Mouse (Mus musculus) hindbrain, embryonic 10.5 days (tissue): ENCODE measurements around the gene Fubp1. TPM values are rescaled to one million over a fixed set of nuclear protein-coding genes. Genes with fewer than 3 reads are reported as not detected.

Experiments
- DNase-seq: peaks from one replicate; pipeline ENCODE4 v3.0.0-alpha.2; 2017; ENCODE audit warnings: low spot score
- H3K27ac ChIP-seq: fragments of 300-500 bp; sonication (generic); 2 replicates; pipeline ENCODE4 v1.5.1; 2016; ENCODE audit warnings: mild to moderate bottlenecking, moderate library complexity
- H3K27me3 ChIP-seq: fragments of 300-500 bp; sonication (generic); 2 replicates; pipeline ENCODE4 v1.6.1; 2016; ENCODE audit warnings: mild to moderate bottlenecking; ENCODE audit not compliant: poor library complexity, insufficient read depth, severe bottlenecking
- H3K36me3 ChIP-seq: fragments of 300-500 bp; sonication (generic); 2 replicates; pipeline ENCODE4 v1.6.1; 2016; ENCODE audit warnings: mild to moderate bottlenecking, moderate library complexity
- H3K4me1 ChIP-seq: fragments of 300-500 bp; sonication (generic); replicated peaks from 2 replicates; pipeline ENCODE4 v1.6.1; 2016; ENCODE audit warnings: mild to moderate bottlenecking
- H3K4me3 ChIP-seq: fragments of 300-500 bp; sonication (generic); 2 replicates; pipeline ENCODE4 v1.5.1; 2016; ENCODE audit warnings: mild to moderate bottlenecking, moderate library complexity
- H3K9me3 ChIP-seq: fragments of 300-500 bp; sonication (generic); 2 replicates; pipeline ENCODE4 v1.6.1; 2016; ENCODE audit warnings: mild to moderate bottlenecking, moderate library complexity
- WGBS: fragments of 180-500 bp; shearing (Covaris S2); methylation state at CpG from one replicate; pipeline ENCODE4 v1.1.7; 2016; 5-methylcytosine and 5-hydroxymethylcytosine counted together
- polyA plus RNA-seq: library from polyadenylated mRNA; unstranded; fragments of >200 nt; fragmentation: Nextera tagmentation; extraction: Ambion mirVana; gene quantifications from 2 replicates; pipeline ENCODE4 v1.2.1, GENCODE M21; 2016

Fubp1 gene
- polyA plus RNA-seq, 1 experiment from 2014 or later = 321 TPM

DNA sequence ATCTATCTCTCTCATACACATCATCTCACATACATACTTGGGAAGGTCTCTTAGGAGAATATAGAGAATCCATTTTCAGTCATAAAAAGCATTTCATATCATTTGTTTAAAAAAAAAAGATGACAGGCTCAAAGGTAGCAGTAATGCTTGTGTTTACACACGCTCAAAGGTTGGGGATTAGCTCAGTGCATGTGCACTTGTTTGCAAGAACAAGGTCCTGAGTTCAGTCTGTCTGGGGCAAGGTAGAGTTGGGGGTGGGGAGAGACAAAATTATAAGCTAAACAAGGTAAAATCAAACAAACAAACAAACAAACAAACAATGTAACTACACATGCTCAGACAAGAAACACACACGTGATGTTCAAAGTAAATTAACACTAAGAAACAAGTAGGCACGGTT lies 9.0 kb upstream of the Fubp1 start:
- Histone ChIP-seq H3K36me3 (no peaks in the 10 kb centered on the region), H3K27ac (no peak overlapping the region), H3K9me3 (no peaks in the 10 kb centered on the region), H3K27me3 (no peaks in the 10 kb centered on the region), H3K4me3 (no peak overlapping the region), H3K4me1 (no peaks in the 10 kb centered on the region)
- WGBS = 93% methylated on average over 3 of the region's 3 CpGs
- no peak for DNase-seq

- WGBS = 75% methylated on average over 2 of the region's 2 CpGs
- Histone ChIP-seq H3K4me1 (no peaks in the 10 kb centered on the region), H3K27me3 (no peaks in the 10 kb centered on the region), H3K27ac (no peak overlapping the region), H3K9me3 (no peaks in the 10 kb centered on the region), H3K4me3 (no peak overlapping the region), H3K36me3 (no peaks in the 10 kb centered on the region)
- DNase-seq = no peak
Measured at GRCm38 (mm10) chr3:152201651-152202050, 8.6 kb upstream of the Fubp1 start.

GRCm38 (mm10) chr3:152202942-152203341 lies 7.3 kb upstream of the Fubp1 start:
- H3K27me3 ChIP-seq = no peaks in the 10 kb centered on the region
- H3K36me3 ChIP-seq = peaks cover 10% of the 10 kb centered on the region
- no peaks in the 10 kb centered on the region for H3K9me3 ChIP-seq
- no peak overlapping the region for H3K4me3 ChIP-seq
- no peak overlapping the region for H3K27ac ChIP-seq
- DNase-seq = no peak
- H3K4me1 ChIP-seq = no peaks in the 10 kb centered on the region

- 89% methylated on average over 6 of the region's 6 CpGs for WGBS
- no peak overlapping the region for H3K4me3 ChIP-seq
- H3K36me3 ChIP-seq = peaks cover 10% of the 10 kb centered on the region
- no peak overlapping the region for H3K27ac ChIP-seq
- no peaks in the 10 kb centered on the region for H3K27me3 ChIP-seq
- DNase-seq = no peak
- no peaks in the 10 kb centered on the region for H3K9me3 ChIP-seq
- H3K4me1 ChIP-seq = peaks cover 2% of the 10 kb centered on the region
Measured at GRCm38 (mm10) chr3:152203411-152203810, 6.8 kb upstream of the Fubp1 start.

GRCm38 (mm10) chr3:152203996-152204395 lies 6.2 kb upstream of the Fubp1 start:
- H3K27ac ChIP-seq = no peak overlapping the region
- no peaks in the 10 kb centered on the region for H3K9me3 ChIP-seq
- peaks cover 7% of the 10 kb centered on the region for H3K4me1 ChIP-seq
- no peaks in the 10 kb centered on the region for H3K27me3 ChIP-seq
- WGBS = 77% methylated on average over 3 of the region's 3 CpGs
- DNase-seq = no peak
- peaks cover 10% of the 10 kb centered on the region for H3K36me3 ChIP-seq
- H3K4me3 ChIP-seq = no peak overlapping the region

DNA sequence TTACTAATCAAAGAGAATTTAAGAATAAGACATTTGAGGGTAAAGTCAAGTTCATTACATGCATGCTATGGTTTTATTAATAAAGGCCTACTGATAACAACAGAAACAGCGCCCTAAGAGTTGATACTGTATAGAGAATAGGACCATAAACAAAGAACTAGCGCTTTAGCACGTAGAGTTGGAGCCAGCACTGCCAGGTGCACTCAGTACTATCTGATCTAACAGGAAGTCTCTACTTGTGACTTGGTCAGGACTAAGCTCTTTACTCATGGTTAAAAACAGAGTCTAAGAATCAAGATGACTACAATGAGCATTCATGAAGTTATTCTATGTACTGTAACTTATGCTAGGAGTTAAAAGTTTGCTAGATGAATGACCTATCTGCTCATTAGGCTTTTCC lies 5.6 kb upstream of the Fubp1 start:
- WGBS = 87% methylated on average over 3 of the region's 3 CpGs
- Histone ChIP-seq H3K4me1 (peaks cover 11% of the 10 kb centered on the region), H3K36me3 (peaks cover 10% of the 10 kb centered on the region), H3K9me3 (no peaks in the 10 kb centered on the region), H3K4me3 (no peak overlapping the region), H3K27me3 (no peaks in the 10 kb centered on the region), H3K27ac (no peak overlapping the region)
- DNase-seq = no peak

DNA sequence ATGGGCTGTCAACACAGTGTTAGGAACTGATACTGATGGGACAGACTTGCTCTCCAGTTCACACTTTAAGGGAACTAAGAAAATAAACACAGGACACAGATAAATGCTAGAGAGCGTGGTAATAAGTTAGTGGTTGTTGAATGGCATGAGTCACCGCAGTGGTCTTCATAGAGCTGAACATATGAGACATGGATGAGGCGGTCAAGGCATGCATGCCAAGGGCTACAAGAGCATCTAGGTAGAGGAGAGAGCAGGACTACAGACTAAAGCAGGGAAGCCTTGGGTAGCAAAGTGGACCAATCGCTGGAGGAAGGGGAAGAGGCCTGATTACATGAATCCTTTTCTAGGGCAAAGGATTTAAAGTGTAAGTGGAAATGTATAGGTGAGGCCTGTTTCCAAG lies 3.1 kb upstream of the Fubp1 start:
- no peak overlapping the region for H3K4me3 ChIP-seq
- no peak overlapping the region for H3K27ac ChIP-seq
- WGBS = 96% methylated on average over 4 of the region's 4 CpGs
- no peak for DNase-seq
- H3K4me1 ChIP-seq = peaks cover 18% of the 10 kb centered on the region
- H3K9me3 ChIP-seq = no peaks in the 10 kb centered on the region
- H3K36me3 ChIP-seq = peaks cover 19% of the 10 kb centered on the region
- no peaks in the 10 kb centered on the region for H3K27me3 ChIP-seq

DNA sequence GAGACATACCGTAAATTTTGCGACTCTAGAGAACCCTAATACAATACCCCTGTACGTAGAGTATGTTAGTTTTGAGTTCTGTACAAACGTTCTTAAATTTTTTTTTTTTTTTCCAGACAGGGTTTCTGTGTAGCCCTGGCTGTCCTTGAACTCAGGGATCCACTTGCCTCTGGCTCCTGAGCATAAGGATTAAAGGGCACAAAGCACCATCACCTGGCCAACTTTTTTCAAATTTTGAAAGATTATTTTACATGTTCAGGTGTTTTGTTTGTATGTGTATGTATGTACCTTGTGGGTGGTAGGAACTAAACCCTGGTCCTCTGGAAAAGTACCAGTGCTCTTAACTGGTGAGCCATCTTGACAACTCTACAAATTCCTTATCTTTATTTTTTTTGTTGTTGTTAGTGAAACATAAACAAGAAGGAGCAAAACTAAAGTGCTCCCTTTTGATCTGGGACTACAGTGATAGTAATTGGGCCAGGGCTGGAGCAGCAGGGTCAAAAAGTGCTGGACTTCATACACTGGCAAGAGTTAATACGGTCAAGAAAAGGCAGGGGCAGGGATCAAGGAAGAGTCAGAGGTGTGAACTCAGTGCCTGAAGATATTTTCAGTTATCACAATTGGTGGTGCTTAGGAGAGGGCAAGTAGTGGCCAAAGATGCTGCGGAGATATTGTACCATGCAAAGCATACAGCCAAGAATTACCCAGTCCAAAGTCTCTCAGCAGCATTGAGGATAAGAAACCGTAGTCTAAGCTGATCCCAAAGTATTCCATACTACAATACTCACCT lies 1.9 kb upstream of the Fubp1 start:
- no peaks in the 10 kb centered on the region for H3K27me3 ChIP-seq
- 0 out of 2 replicates have a peak overlapping the region, but pooled peaks have one; percentile 23 for H3K27ac ChIP-seq
- peaks cover 29% of the 10 kb centered on the region for H3K4me1 ChIP-seq
- DNase-seq = no peak
- peak overlapping the region; percentile 99 for H3K4me3 ChIP-seq
- H3K36me3 ChIP-seq = peaks cover 26% of the 10 kb centered on the region
- no peaks in the 10 kb centered on the region for H3K9me3 ChIP-seq
- 93% methylated on average over 7 of the region's 7 CpGs for WGBS

GRCm38 (mm10) chr3:152209177-152209966 lies 850 bp upstream of the Fubp1 start:
- peak; percentile 62 for DNase-seq
- 10% methylated on average over 25 of the region's 25 CpGs for WGBS
- no peaks in the 10 kb centered on the region for H3K27me3 ChIP-seq
- peaks cover 28% of the 10 kb centered on the region for H3K36me3 ChIP-seq
- H3K4me3 ChIP-seq = peak overlapping the region; percentile 99
- peaks cover 37% of the 10 kb centered on the region for H3K4me1 ChIP-seq
- H3K27ac ChIP-seq = peak overlapping the region; percentile 100
- H3K9me3 ChIP-seq = no peaks in the 10 kb centered on the region

- Histone ChIP-seq H3K27me3 (no peaks in the 10 kb centered on the region), H3K4me3 (peak overlapping the region; percentile 99), H3K36me3 (peaks cover 43% of the 10 kb centered on the region), H3K4me1 (peaks cover 37% of the 10 kb centered on the region), H3K27ac (peak overlapping the region; percentile 100), H3K9me3 (no peaks in the 10 kb centered on the region)
- peak; percentile 72 for DNase-seq
- under 1% methylated on average over 68 of the region's 68 CpGs for WGBS
Measured at GRCm38 (mm10) chr3:152210728-152211391, 638 bp downstream of the Fubp1 start.

GRCm38 (mm10) chr3:152211731-152212279 lies 1.6 kb downstream of the Fubp1 start:
- WGBS = 51% methylated on average over 7 of the region's 7 CpGs
- no peaks in the 10 kb centered on the region for H3K27me3 ChIP-seq
- H3K9me3 ChIP-seq = no peaks in the 10 kb centered on the region
- H3K4me1 ChIP-seq = peaks cover 37% of the 10 kb centered on the region
- peaks cover 53% of the 10 kb centered on the region for H3K36me3 ChIP-seq
- DNase-seq = no peak
- peak overlapping the region; percentile 100 for H3K27ac ChIP-seq
- peak overlapping the region; percentile 99 for H3K4me3 ChIP-seq

DNA sequence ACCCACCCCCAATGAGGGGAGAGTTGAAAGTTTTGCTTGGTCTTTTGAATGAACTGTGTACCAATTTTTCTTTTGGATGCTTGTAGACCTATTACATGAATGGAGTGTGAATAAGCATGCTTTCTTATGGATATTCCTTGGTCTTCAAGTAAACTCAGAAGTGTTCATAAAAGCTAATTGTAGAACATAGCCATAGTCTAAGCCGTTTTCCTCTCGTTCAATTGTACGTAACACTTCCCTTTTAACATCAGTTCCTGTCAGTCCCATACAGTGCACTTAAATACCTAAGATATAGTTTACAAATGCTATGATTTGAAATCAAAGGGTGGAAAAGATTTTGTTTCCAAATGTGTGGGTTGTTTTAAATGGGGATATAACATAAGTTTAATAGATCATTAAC lies 3.2 kb downstream of the Fubp1 start:
- Histone ChIP-seq H3K9me3 (no peaks in the 10 kb centered on the region), H3K4me1 (peaks cover 35% of the 10 kb centered on the region), H3K36me3 (peaks cover 59% of the 10 kb centered on the region), H3K27ac (no peak overlapping the region), H3K4me3 (peak overlapping the region; percentile 99), H3K27me3 (no peaks in the 10 kb centered on the region)
- no peak for DNase-seq
- WGBS = 86% methylated on average over 3 of the region's 3 CpGs
